Mouse (Mus musculus): ENCODE measurements at regions not wholly inside any gene's neighbourhood (a gene's known extent, or its start where the extent isn't known, plus 50 kb on each side); places are given as distances from the start of the nearest gene placed in this dataset.

DNA sequence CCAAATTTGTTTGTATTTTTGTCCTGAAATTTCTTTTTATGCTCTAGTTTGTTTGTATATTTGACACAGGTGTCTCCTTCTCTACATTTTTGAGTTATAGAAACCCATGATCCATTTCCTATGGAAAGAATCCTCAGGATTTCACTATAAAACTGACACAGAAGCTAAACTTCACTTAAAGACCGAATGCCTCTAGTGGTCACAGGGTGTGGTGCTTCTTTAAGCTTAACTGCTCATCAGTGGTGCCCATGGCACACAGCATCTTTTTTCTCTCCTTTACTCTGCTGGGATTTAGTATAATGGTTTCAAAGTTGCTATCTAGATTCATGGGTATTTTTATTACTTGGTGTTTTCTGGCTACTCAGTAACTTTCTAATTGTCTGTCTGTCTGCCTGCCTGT, 79.9 kb upstream of the Hdac4 start:
- no peak overlapping the region for H3K27ac ChIP-seq (ENCODE audit: insufficient read depth, low read depth)
- no peaks in the 10 kb centered on the region for H3K36me3 ChIP-seq (replicated peaks in 1 of 2; ENCODE audit: control insufficient read depth in 1 of 2, insufficient read depth in 1 of 2, low read length in 1 of 2)
- H3K79me2 ChIP-seq (replicated peaks; ENCODE audit: control insufficient read depth, extremely low read depth, insufficient read depth, poor library complexity, severe bottlenecking) = no peaks in the 10 kb centered on the region
- DNase-seq (ENCODE audit: extremely low read depth) = no peak
- H3K27me3 ChIP-seq (replicated peaks) = peaks cover 78% of the 10 kb centered on the region
- no peaks in the 10 kb centered on the region for H3K4me1 ChIP-seq (ENCODE audit: control insufficient read depth in 1 of 2, insufficient read depth in 2 of 2)
- no peak overlapping the region for H3K4me2 ChIP-seq (ENCODE audit: insufficient read depth, low read depth, poor library complexity, severe bottlenecking)
- no peak for TF ChIP-seq EP300 (IDR thresholded peaks at IDR 0.05; ENCODE audit: low read length)
- TF ChIP-seq SMC3 (IDR thresholded peaks at IDR 0.05; ENCODE audit: low read depth, low read length) = peak; percentile 19
- TF ChIP-seq RAD21 (IDR thresholded peaks at IDR 0.05; ENCODE audit: low read depth, low read length) = peak; percentile 40
- no peak for TF ChIP-seq POLR2AphosphoS2 (IDR thresholded peaks at IDR 0.05; ENCODE audit: low read depth, low read length)
- no peak for TF ChIP-seq NRF1 (IDR thresholded peaks at IDR 0.05; ENCODE audit: low read depth, low read length)
- TF ChIP-seq CTCF (conservative IDR thresholded peaks at IDR 0.05 in 1 of 2, IDR thresholded peaks at IDR 0.05 in 1 of 2; ENCODE audit: low read depth in 2 of 2, low read length in 2 of 2) = peak; percentile 40 to 56; a peak in 3 of 4 replicates
- TF ChIP-seq TCF12 (IDR thresholded peaks at IDR 0.05; ENCODE audit: low read depth, low read length) = no peak
- no peak for TF ChIP-seq MYC (IDR thresholded peaks at IDR 0.05; ENCODE audit: low read depth, low read length)
- TF ChIP-seq UBTF (IDR thresholded peaks at IDR 0.05; ENCODE audit: low read depth, low read length) = no peak
- TF ChIP-seq PAX5 (IDR thresholded peaks at IDR 0.05; ENCODE audit: low read length) = no peak
- TF ChIP-seq TBP (conservative IDR thresholded peaks at IDR 0.05; ENCODE audit: low read depth, low read length) = no peak
- TF ChIP-seq ZMIZ1 (IDR thresholded peaks at IDR 0.05; ENCODE audit: low read depth, low read length) = no peak
- no peak for TF ChIP-seq MAZ (IDR thresholded peaks at IDR 0.05; ENCODE audit: low read depth, low read length)
- no peak overlapping the region for H3K9ac ChIP-seq (ENCODE audit: insufficient read depth, low read depth)
- in situ Hi-C loops (cut with MboI; ENCODE audit: low pct_ligation_motif_present, low pct_unique_long_range_greater_than_20kb, low sequenced_read_pairs) (no loop called here), dilution Hi-C loops (cut with MboI; ENCODE audit: extremely low pct_ligation_motif_present, extremely low pct_unique_long_range_greater_than_20kb, low sequenced_read_pairs) (no loop called here)
- peaks cover 3% of the 10 kb centered on the region for H3K9me3 ChIP-seq (replicated peaks; ENCODE audit: low read length)
- no peak overlapping the region for H3K4me3 ChIP-seq (replicated peaks in 1 of 3; ENCODE audit: low read depth in 2 of 3, low read length in 2 of 3, poor library complexity in 1 of 3)

DNA sequence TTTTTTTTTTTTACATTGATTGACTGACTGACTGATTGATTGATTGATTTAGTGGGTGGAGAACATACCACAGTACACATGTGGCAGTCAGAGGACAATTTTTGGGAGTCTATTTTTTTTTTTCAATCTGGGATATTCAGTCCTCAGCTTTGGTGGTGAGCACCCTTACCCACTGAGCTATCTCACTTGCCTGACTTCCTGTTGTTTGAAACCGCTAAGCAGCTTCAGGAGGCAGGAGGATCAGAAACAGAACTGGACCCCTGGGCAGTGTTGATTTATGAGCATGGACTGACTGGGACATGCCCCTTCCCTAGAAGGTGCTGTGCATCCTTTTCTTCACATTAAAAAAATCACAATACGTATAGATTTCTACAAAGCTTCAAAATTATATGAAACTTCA, 78.3 kb upstream of the Hdac4 start:
- TF ChIP-seq HCFC1 (IDR thresholded peaks at IDR 0.05; ENCODE audit: low read depth, low read length) = no peak
- no peak for TF ChIP-seq MYC (IDR thresholded peaks at IDR 0.05; ENCODE audit: low read depth, low read length)
- TF ChIP-seq SIN3A (IDR thresholded peaks at IDR 0.05; ENCODE audit: low read length) = no peak
- TF ChIP-seq IRF4 (IDR thresholded peaks at IDR 0.05; ENCODE audit: low read depth, low read length) = no peak
- TF ChIP-seq ZNF384 (IDR thresholded peaks at IDR 0.05; ENCODE audit: low read depth, low read length) = no peak
- no peak for TF ChIP-seq ZC3H11A (IDR thresholded peaks at IDR 0.05; ENCODE audit: low read depth, low read length)
- TF ChIP-seq ETS1 (conservative IDR thresholded peaks at IDR 0.05; ENCODE audit: low read depth, low read length) = no peak
- no peak for TF ChIP-seq TBP (conservative IDR thresholded peaks at IDR 0.05; ENCODE audit: low read depth, low read length)
- TF ChIP-seq JUND (conservative IDR thresholded peaks at IDR 0.05; ENCODE audit: low read depth, low read length) = no peak
- TF ChIP-seq MEF2A (IDR thresholded peaks at IDR 0.05; ENCODE audit: borderline replicate concordance, low read depth, low read length) = no peak
- no peak for TF ChIP-seq POLR2AphosphoS2 (IDR thresholded peaks at IDR 0.05; ENCODE audit: low read depth, low read length)
- TF ChIP-seq SMC3 (IDR thresholded peaks at IDR 0.05; ENCODE audit: low read depth, low read length) = no peak
- no peak for TF ChIP-seq RCOR1 (conservative IDR thresholded peaks at IDR 0.05; ENCODE audit: low read depth, low read length)
- TF ChIP-seq TCF12 (IDR thresholded peaks at IDR 0.05; ENCODE audit: low read depth, low read length) = no peak
- TF ChIP-seq CTCF (conservative IDR thresholded peaks at IDR 0.05 in 1 of 2, IDR thresholded peaks at IDR 0.05 in 1 of 2; ENCODE audit: low read depth in 2 of 2, low read length in 2 of 2) = no peak
- no peak for TF ChIP-seq MAX (IDR thresholded peaks at IDR 0.05; ENCODE audit: low read length)
- H3K4me1 ChIP-seq (ENCODE audit: control insufficient read depth in 1 of 2, insufficient read depth in 2 of 2) = no peaks in the 10 kb centered on the region
- no peaks in the 10 kb centered on the region for H3K36me3 ChIP-seq (replicated peaks in 1 of 2; ENCODE audit: control insufficient read depth in 1 of 2, insufficient read depth in 1 of 2, low read length in 1 of 2)
- in situ Hi-C loops (cut with MboI; ENCODE audit: low pct_ligation_motif_present, low pct_unique_long_range_greater_than_20kb, low sequenced_read_pairs) (no loop called here), dilution Hi-C loops (cut with MboI; ENCODE audit: extremely low pct_ligation_motif_present, extremely low pct_unique_long_range_greater_than_20kb, low sequenced_read_pairs) (no loop called here)
- H3K9me3 ChIP-seq (replicated peaks; ENCODE audit: low read length) = peaks cover 3% of the 10 kb centered on the region
- no peak overlapping the region for H3K9ac ChIP-seq (ENCODE audit: insufficient read depth, low read depth)
- DNase-seq (ENCODE audit: extremely low read depth) = no peak
- H3K4me3 ChIP-seq (replicated peaks in 1 of 3; ENCODE audit: low read depth in 2 of 3, low read length in 2 of 3, poor library complexity in 1 of 3) = no peak overlapping the region
- H3K4me2 ChIP-seq (ENCODE audit: insufficient read depth, low read depth, poor library complexity, severe bottlenecking) = no peak overlapping the region
- no peak overlapping the region for H3K27ac ChIP-seq (ENCODE audit: insufficient read depth, low read depth)
- no peaks in the 10 kb centered on the region for H3K79me2 ChIP-seq (replicated peaks; ENCODE audit: control insufficient read depth, extremely low read depth, insufficient read depth, poor library complexity, severe bottlenecking)
- H3K27me3 ChIP-seq (replicated peaks) = peaks cover 77% of the 10 kb centered on the region

All from CH12.LX (cell line).